Mouse (Mus musculus) embryonic stem cell, embryonic (primary cell): ENCODE results near the gene Olfr1055.
"Not testable (repeated sequence)": the region's sequence is repeated elsewhere in the genome, so short reads cannot be mapped to it uniquely, and the experiment has no call there.

Experiments used
- CTCF ChIA-PET, 4 experiments: fragments of 300-600 bp in 2 of 4; fragments of 350-600 bp in 2 of 4; sonication (Branson Sonifier 250); formaldehyde crosslinking; loops; one replicate each; lab custom pipeline; 2022; ENCODE audit warnings: inconsistent platforms in 2 of 4; lab: Charles Lee
- POLR2A ChIA-PET, 4 experiments: fragments of 300-600 bp in 2 of 4; fragments of 350-600 bp in 2 of 4; sonication (Branson Sonifier 250); formaldehyde crosslinking; loops; one replicate each; lab custom pipeline; 2022; ENCODE audit warnings: antibody characterized with exemption in 4 of 4, inconsistent platforms in 1 of 4; lab: Charles Lee

Gene Olfr1055

GRCm38 (mm10) chr2:86350184-86350583 lies at the start of gene Olfr1055:
TSS of gene Olfr1055 (minus strand) at chr2:86350284.
- ChIA-PET POLR2A (no interaction called here), CTCF (no interaction called here)

DNA sequence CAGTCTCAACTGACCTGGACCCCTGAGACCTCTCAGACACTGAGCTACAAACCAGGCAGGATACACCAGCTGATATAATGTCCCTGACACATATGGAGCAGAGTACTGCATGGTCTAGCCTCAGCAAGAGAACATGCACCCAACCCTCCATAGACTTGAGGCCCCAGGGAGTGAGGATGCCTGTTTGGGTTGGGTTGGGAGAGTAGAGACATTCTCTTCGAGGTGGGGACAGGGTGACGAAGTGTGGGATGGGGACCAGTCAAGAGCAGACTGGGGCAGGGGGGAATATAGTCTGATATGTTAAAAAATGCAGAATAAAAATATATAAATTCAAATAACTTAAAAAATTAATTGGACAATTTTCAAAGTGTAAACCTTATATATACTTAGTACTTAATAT lies 45.0 kb upstream of the Olfr1055 start:
- CTCF ChIA-PET: no interaction called here
- POLR2A ChIA-PET: no interaction called here

- POLR2A ChIA-PET, CTCF ChIA-PET: not testable (repeated sequence)
Measured at GRCm38 (mm10) chr2:86388461-86388860, 38.4 kb upstream of the Olfr1055 start, which contains the start of gene Olfr1058. TSS of gene Olfr1058 (minus strand) at chr2:86388561.

DNA sequence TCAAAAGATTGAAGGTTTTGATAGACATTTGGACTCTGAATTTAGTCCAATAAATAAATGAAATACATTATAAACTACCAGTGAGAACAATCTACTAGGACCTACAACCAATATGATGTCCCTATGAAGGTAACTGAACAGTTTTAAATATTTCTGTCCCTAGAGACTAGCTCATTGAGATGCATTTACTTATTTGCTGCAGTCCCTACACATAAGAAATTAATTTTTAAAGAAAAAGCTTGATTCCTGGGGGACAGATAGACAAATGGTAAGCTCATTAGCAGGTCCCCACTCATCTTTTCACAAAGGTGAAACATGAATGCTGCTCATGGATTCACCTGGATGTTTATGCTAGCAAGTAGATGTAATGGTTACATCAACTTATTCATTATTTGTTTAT lies 28.2 kb upstream of the Olfr1055 start, which contains the start of gene Olfr1057:
Olfr1057 (minus strand) TSS at position 101 of the 400 bp plus-strand sequence.
- ChIA-PET CTCF (no interaction called here), POLR2A (no interaction called here)

GRCm38 (mm10) chr2:86366342-86366741 lies 16.3 kb upstream of the Olfr1055 start:
- CTCF ChIA-PET: not testable (repeated sequence)

DNA sequence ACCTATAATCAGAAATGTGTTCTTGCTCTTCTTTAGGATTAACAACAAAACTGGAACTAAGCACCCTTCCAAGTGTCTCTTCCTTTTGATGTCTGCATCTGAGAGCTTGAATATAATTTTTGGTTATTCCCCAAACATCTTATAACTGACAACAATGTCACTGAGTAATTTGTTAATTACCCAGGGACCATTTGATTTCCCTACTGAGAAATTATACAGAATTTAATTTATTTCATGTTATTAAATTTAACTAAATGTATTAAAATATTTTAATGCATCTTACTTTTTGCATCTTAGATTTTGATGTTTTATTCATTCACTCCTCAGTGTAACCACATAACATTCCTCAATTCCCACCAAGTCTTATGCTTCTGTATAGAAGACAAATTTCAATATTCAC lies 12.3 kb upstream of the Olfr1055 start, which contains the start of gene Olfr1056:
Olfr1056 (minus strand) TSS at position 101 of the 400 bp plus-strand sequence.
- CTCF ChIA-PET: no interaction called here
- POLR2A ChIA-PET: no interaction called here

More at GRCm38 (mm10) chr2:86366342-86366741, 16.3 kb upstream of the Olfr1055 start:
- POLR2A ChIA-PET: not testable (repeated sequence)

- CTCF ChIA-PET, POLR2A ChIA-PET: not testable (repeated sequence)
Measured at GRCm38 (mm10) chr2:86351751-86352150, 1.7 kb upstream of the Olfr1055 start.

DNA sequence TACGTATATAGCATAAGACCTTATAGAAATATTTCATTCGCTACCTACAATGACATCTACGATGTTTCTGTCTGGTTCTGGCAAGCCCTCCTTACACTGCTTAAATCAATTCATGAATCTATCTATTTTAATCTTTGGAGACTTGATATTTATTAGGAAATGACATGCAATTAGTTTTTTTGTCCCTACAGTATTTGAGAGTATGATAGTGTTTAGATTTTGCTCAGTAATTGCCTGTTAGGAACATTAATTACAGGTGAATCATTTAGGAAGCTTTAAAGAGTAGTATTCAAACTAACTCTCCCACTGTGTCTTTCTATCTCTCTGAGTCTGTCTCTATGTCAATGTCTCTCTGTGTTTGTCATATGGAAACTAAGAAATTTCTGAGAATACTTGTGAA lies 14.8 kb downstream of the Olfr1055 start, which contains the start of gene Olfr1054:
Olfr1054 (minus strand) TSS at position 101 of the 400 bp plus-strand sequence.
- POLR2A ChIA-PET: no interaction called here

DNA sequence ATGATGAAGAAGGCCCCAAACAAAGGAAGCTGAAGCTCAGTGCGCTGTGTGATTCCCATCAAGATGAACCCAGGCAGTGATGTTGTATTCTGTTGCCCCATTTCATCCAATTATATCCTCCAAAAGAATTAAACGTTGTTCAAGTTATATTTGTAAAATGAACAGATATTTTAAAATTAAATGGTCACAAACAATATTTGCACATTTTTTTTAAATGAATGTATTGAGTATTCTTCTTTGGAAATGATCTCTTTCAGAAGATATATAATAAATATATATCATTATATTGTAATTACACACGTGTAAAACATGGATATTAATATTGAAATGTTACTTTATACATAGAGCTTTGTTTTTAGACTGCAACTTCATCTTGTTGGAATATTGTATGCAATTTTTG lies 34.9 kb downstream of the Olfr1055 start, which contains the start of gene Olfr1053:
Olfr1053 (minus strand) TSS at position 101 of the 400 bp plus-strand sequence.
- ChIA-PET POLR2A (no interaction called here), CTCF (no interaction called here)

More for the DNA sequence above, 14.8 kb downstream of the Olfr1055 start, which contains the start of gene Olfr1054:
- CTCF ChIA-PET: no interaction called here
